Mouse (Mus musculus): ENCODE data around the gene Gm4981. TPM values are rescaled to one million over a fixed set of nuclear protein-coding genes. Genes with fewer than 3 reads are reported as not detected.

Gene Gm4981
- not detected in 2 replicates for polyA plus RNA-seq (2021; fragmentation: Nextera tagmentation)
- long read RNA-seq, experiment 1: 0 reads
- long read RNA-seq, experiment 2: 0 reads

DNA sequence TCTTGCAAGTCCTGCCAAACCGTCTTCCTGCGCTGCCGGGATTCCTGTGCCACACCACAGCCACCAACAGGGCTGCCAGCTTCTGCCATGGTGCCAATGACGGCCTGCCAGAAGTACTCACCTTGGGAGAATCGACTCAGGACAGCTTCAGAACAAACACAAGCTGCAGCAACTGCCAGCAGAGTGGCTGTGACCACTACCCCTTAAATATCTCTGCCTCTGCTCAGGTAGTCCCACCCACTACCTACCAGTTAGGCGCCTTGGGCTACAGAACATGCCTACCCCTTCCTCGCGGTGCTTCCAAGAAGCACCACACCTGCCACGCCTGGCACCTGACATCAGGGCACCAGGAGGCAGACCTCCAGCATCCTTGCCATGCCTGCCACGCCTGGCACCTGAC, at the start of gene Gm4981:
TSS of gene Gm4981 (minus strand) at position 89 of the 400 bp plus-strand sequence.

GRCm38 (mm10) chr10:58255213-58255892, 18.9 kb upstream of the Gm4981 start, which contains the start of gene Gcc2:
Gcc2 (plus strand) TSS chr10:58255497.

GRCm38 (mm10) chr10:58232641-58232969, 3.9 kb downstream of the Gm4981 start, which contains the start of gene Duxf3:
Duxf3 (minus strand) TSS chr10:58232675.

GRCm38 (mm10) chr10:58224827-58225785, 11.4 kb downstream of the Gm4981 start, which contains the start of gene AW822073:
AW822073 (minus strand) TSS chr10:58224930.

Other genes starting within 250 kb of the Gm4981 start
- not detected in 2 replicates for gene AW822073, start 11.8 kb downstream of the Gm4981 start, polyA plus RNA-seq (2021; fragmentation: Nextera tagmentation)
- not detected in 2 replicates for gene Duxf3, start 4.0 kb downstream of the Gm4981 start, polyA plus RNA-seq (2021; fragmentation: Nextera tagmentation)
- 150 and 188 TPM in 2 replicates for gene Gcc2, start 18.8 kb upstream of the Gm4981 start, polyA plus RNA-seq (2021; fragmentation: Nextera tagmentation)
- 32.7 and 36.4 TPM in 2 replicates for gene Lims1, start 86.8 kb upstream of the Gm4981 start, polyA plus RNA-seq (2021; fragmentation: Nextera tagmentation)
- gene Ranbp2, start 210.2 kb upstream of the Gm4981 start, polyA plus RNA-seq (2021; fragmentation: Nextera tagmentation): 8.2 and 14.8 TPM in 2 replicates

Measured in left cerebral cortex, adult 6 months (tissue).